Mouse (Mus musculus) neural tube, embryonic 15.5 days (tissue): ENCODE data around the gene Sinhcaf. TPM values are rescaled to one million over a fixed set of nuclear protein-coding genes. Genes with fewer than 3 reads are reported as not detected.
A peak's percentile ranks its signal among the peaks of the same experiment; 100 is the strongest.
"Not testable (repeated sequence)": the region's sequence is repeated elsewhere in the genome, so short reads cannot be mapped to it uniquely, and the experiment has no call there.

Experiments
- ATAC-seq: fragments of 200-750 bp; cut with Nextera tagmentation; 2 replicates; pipeline ENCODE4 v1.8.0; 2017; ENCODE audit warnings: mild to moderate bottlenecking, moderate TSS enrichment, moderate library complexity; ENCODE audit not compliant: low FRiP score
- H3K27ac ChIP-seq: fragments of 300-500 bp; sonication (generic); replicated peaks from 2 replicates; pipeline ENCODE4 v1.5.1; 2015; ENCODE audit warnings: mild to moderate bottlenecking, inconsistent platforms
- H3K27me3 ChIP-seq: fragments of 300-500 bp; sonication (generic); replicated peaks from 2 replicates; pipeline ENCODE4 v1.6.1; 2015; ENCODE audit warnings: inconsistent platforms
- H3K36me3 ChIP-seq: fragments of 300-500 bp; sonication (generic); 2 replicates; pipeline ENCODE4 v1.6.1; 2015; ENCODE audit warnings: inconsistent platforms
- H3K4me1 ChIP-seq: fragments of 300-500 bp; sonication (generic); 2 replicates; pipeline ENCODE4 v1.6.1; 2015; ENCODE audit warnings: inconsistent platforms
- H3K4me2 ChIP-seq: fragments of 300-500 bp; sonication (generic); 2 replicates; pipeline ENCODE4 v1.6.1; 2015; ENCODE audit warnings: inconsistent platforms, mild to moderate bottlenecking, moderate library complexity
- H3K4me3 ChIP-seq: fragments of 300-500 bp; sonication (generic); replicated peaks from 2 replicates; pipeline ENCODE4 v1.5.1; 2015; ENCODE audit warnings: mild to moderate bottlenecking, inconsistent platforms
- H3K9ac ChIP-seq: fragments of 300-500 bp; sonication (generic); replicated peaks from 2 replicates; pipeline ENCODE4 v1.6.1; 2015; ENCODE audit warnings: mild to moderate bottlenecking, inconsistent platforms
- H3K9me3 ChIP-seq: fragments of 300-500 bp; sonication (generic); replicated peaks from 2 replicates; pipeline ENCODE4 v1.6.1; 2016; ENCODE audit warnings: inconsistent platforms
- WGBS: fragments of 180-500 bp; shearing (Covaris S2); methylation state at CpG from one replicate; pipeline ENCODE4 v1.1.7; 2015; ENCODE audit warnings: mixed read lengths; 5-methylcytosine and 5-hydroxymethylcytosine counted together
- polyA plus RNA-seq: library from polyadenylated mRNA; unstranded; fragments of >200 nt; fragmentation: Nextera tagmentation; extraction: Ambion mirVana; gene quantifications from 2 replicates; pipeline ENCODE4 v1.2.1, GENCODE M21; 2015

Sinhcaf gene
- polyA plus RNA-seq = 26.7 and 43.3 TPM in 2 replicates

DNA sequence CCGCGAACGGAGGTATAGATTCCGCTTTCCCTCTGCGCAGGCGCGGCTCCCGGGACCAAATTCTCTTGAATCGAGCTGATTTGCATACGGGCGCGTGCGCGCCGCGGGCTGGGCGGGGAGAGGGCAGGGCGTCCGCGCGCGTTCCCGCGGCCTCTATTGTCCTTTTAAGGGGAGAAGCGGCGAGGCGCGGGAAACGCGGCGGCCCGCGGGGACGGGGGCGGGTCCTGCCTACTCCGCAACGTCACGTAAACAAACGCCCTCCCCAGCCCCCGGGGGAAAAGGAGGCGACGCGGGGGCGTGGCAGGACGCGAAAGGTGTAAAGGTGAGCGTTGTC is at the start of gene Sinhcaf:
Sinhcaf (minus strand) TSS at position 59 of the 334 bp plus-strand sequence.
- H3K4me1 ChIP-seq = peaks cover 9% of the 10 kb centered on the region
- WGBS = under 1% methylated on average over 47 of the region's 47 CpGs
- peak within 1 kb of the TSS; percentile 75 for H3K4me3 ChIP-seq
- peak within 1 kb of the TSS; percentile 70 for H3K27ac ChIP-seq
- H3K9me3 ChIP-seq = no peaks in the 10 kb centered on the region
- peak; percentile 89 for ATAC-seq
- H3K27me3 ChIP-seq = no peaks in the 10 kb centered on the region
- H3K36me3 ChIP-seq = no peaks in the 10 kb centered on the region
- H3K4me2 ChIP-seq = peak within 1 kb of the TSS; percentile 89
- H3K9ac ChIP-seq = peak within 1 kb of the TSS; percentile 61

DNA sequence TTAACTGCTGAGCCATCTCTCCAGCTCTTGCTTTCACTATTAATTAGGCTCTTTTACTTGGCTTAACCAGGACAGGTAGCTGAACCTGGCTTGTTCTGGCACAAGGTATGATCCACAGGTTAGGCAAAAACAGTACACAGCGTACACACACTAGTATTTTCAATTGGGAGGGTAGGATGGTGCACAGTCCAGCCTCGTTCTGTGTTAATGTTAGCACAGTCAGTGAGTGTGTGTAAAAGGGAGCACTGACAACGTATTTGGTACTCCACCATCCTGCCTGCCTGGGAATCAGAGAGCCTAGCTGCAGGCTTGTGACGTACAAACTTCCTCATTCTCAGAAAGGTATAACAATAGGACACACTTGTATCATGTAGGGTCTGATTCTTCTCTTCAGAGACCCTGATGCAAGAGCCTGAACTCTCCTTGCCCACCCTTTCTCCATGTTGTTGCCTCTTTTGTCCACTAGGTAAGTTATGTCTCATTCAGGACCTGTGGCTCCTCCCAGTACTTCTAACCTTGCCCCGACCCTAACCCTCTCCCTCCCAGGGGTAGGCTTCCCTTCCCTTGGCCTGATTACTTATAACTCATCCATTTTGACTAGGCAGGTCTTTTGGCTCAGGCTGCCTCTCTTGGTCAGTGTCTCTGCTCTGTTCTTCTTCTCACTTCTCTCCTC is 48.2 kb upstream of the Sinhcaf start:
- peaks cover 50% of the 10 kb centered on the region for H3K36me3 ChIP-seq
- ATAC-seq = no peak
- 0 out of 2 replicates have a peak, but pooled peaks cover 2% of the 10 kb centered on the region for H3K4me1 ChIP-seq
- H3K27ac ChIP-seq = no peak overlapping the region
- no peak overlapping the region for H3K4me3 ChIP-seq
- no peak overlapping the region for H3K9ac ChIP-seq
- H3K9me3 ChIP-seq = no peaks in the 10 kb centered on the region
- whole genome bisulfite sequencing = 48% methylated on average over 5 of the region's 5 CpGs
- no peaks in the 10 kb centered on the region for H3K27me3 ChIP-seq
- H3K4me2 ChIP-seq = no peak overlapping the region

DNA sequence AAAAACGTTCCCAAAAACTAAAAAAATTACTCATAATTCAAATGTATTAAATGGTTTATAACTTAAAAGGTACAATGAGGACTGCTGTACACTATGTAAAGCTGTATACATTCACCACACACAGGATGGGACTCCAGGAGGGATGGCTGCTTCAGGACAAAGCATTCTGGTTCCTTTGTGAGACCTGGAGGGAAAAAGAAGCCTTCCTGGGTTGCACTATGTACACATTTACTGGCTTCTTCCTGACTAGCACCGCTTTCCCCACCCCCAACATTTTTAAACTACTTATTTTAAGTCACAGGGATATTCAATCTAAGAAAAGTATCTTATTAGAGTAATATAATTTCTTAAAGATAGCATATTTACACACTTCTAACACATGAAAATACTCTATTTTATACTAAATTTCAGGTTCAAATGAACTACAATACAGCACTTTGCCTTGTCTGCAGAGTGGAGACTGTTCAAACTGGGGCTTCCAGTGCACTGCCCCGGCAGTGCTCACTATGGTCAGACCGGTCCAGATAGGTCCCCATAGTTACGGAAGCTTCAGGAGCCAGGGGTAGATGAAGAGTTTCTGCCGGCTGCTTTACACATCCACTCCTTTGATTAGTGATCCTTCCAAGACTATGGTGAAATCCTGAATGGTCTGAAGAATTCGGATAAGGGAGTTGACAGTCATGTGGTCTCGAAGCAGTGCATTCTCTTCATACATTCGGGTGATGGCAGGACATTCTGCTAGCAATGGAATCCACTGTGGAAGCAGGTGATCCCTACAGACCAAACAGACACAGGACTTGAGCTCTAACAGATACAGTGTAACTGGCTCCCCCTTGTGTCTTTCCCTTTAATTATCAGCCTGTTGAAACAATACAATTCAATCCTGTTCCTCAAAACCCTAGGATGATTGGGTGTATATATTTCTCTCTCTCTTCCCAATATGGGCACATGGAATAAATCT is 47.1 kb upstream of the Sinhcaf start:
- H3K4me1 ChIP-seq = 0 out of 2 replicates have a peak, but pooled peaks cover 2% of the 10 kb centered on the region
- H3K36me3 ChIP-seq = peaks cover 47% of the 10 kb centered on the region
- no peak overlapping the region for H3K4me2 ChIP-seq
- H3K27ac ChIP-seq = no peak overlapping the region
- ATAC-seq = no peak
- H3K9me3 ChIP-seq = no peaks in the 10 kb centered on the region
- WGBS = 17% methylated on average over 9 of the region's 9 CpGs
- no peak overlapping the region for H3K4me3 ChIP-seq
- H3K9ac ChIP-seq = no peak overlapping the region
- H3K27me3 ChIP-seq = no peaks in the 10 kb centered on the region

DNA sequence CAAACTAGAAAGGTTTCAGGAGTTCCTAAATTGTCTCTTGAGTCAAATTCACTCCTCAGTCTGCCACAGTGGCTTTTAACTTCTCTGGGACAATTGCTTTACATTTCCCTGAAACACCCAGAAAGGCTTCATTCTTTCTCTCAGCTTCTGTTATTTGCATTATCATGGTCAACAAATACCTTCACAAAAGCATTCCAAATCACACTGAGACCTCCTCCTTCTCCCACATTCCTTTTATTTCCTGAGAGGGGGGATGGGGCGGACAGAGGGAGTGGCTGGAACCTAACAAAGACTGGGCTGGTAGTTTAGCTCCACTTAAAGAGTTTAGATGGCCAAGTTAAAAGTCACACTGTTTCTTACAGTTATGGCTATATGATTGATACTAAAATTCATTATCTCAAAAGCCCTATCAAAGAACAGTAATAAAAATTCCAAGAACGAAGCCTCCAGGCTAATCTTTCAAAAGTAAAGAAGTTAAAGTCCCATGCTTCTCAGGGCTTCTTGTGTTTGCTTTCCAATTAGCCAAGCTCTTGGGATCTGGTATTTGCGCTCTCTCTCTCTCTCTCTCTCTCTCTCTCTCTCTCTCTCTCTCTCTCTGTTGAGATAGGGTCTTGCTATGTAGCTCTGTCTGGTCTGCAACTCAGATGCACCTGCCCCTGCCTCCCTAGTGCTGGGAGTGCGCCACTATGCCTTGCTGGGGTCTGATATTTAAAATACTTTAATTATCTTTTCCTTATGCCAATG is 46.3 kb upstream of the Sinhcaf start:
- Histone ChIP-seq H3K4me1 (0 out of 2 replicates have a peak, but pooled peaks cover 2% of the 10 kb centered on the region), H3K9ac (no peak overlapping the region), H3K36me3 (peaks cover 40% of the 10 kb centered on the region), H3K27me3 (no peaks in the 10 kb centered on the region), H3K4me3 (no peak overlapping the region), H3K27ac (no peak overlapping the region), H3K4me2 (no peak overlapping the region), H3K9me3 (no peaks in the 10 kb centered on the region)
- no peak for ATAC-seq
- 30% methylated on average over 4 of the region's 4 CpGs for WGBS

DNA sequence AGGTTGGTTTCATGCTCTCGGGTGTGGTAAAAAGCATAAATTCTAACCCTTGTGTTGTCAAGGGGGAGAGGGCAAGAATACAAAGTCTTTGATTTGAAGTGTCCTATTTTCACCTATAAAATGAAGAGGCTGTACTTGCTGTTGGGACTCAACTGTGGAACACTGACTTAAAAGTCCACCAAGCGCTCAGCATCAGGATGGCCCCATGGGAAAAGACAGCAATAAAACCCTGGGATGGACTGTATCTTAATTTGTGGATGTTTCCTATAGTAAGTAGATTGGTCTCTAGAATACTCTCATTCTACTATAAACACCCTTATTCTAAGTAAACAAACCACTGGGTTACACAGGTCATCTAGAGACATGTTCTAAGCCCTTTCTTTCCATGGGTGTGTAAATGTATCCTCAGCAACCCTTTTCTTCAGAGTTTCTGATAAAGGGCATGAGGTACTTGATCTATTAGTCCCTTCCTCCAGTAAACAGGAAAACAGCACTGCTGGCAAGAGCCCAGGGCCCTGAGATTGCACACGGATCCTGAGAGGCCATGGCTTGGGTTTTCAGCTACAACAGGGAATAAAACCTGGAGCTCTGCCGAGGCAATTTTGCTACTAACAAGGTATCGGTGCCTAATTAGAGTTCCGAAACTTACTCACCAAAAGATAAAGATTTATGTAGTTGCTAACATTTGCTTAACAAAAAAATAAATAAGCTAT is 45.5 kb upstream of the Sinhcaf start:
- H3K9ac ChIP-seq = no peak overlapping the region
- 27% methylated on average over 6 of the region's 6 CpGs for WGBS
- no peak overlapping the region for H3K4me3 ChIP-seq
- ATAC-seq = no peak
- 0 out of 2 replicates have a peak, but pooled peaks cover 2% of the 10 kb centered on the region for H3K4me1 ChIP-seq
- no peaks in the 10 kb centered on the region for H3K27me3 ChIP-seq
- no peak overlapping the region for H3K27ac ChIP-seq
- H3K9me3 ChIP-seq = no peaks in the 10 kb centered on the region
- H3K4me2 ChIP-seq = no peak overlapping the region
- peaks cover 32% of the 10 kb centered on the region for H3K36me3 ChIP-seq

DNA sequence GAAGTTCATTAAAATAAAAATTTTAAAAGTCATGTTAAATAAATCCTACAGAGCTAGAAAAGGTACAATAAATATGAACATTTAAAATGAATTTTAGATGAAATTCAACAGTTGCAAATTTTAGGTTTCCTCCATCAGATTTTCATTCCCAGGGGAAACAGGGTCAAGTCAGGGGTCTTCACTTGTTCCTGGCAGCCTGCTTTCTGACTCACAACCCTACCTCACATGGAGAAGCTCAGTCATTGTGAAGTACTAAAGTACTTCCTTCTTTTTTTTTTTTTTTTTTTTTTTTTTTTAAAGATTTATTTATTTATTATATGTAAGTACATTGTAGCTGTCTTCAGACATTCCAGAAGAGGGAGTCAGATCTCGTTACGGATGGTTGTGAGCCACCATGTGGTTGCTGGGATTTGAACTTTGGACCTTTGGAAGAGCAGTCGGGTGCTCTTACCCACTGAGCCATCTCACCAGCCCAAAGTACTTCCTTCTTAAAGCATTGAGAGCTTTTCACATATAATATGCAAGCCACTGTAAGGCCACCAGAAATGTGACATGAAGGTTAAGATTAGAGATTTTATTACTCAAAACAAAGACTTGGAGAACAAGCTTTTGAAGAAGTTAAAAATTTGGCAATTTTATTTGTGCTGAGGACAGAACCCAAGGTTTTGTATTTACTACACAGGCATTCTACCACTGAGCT is 43.7 kb upstream of the Sinhcaf start:
- H3K4me1 ChIP-seq, H3K4me3 ChIP-seq, H3K9me3 ChIP-seq, ATAC-seq, H3K9ac ChIP-seq, H3K27me3 ChIP-seq, H3K4me2 ChIP-seq, H3K27ac ChIP-seq: not testable (repeated sequence)
- WGBS = 94% methylated on average over 1 of the region's 3 CpGs
- H3K36me3 ChIP-seq = peaks cover 21% of the 10 kb centered on the region

DNA sequence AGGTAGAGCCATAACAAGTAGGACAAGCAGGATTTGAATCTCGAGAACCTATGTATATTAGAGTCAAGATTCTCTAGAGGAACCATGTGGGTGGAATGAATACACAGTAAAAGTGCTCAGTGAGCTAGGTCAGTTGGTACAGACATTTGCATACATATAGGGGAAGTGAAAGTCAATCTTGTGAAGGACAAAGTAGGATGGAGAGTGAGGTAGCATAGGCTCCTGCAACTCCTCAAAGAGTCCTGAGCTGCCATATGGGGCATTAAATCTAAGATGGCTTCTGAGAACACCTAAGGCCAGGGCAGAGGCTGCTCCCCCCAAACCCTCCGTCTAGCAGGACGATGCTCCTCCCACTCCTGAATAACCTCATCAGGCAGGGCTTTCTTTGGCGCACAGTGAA is 39.7 kb upstream of the Sinhcaf start:
- H3K9ac ChIP-seq = no peak overlapping the region
- no peak overlapping the region for H3K4me3 ChIP-seq
- H3K4me1 ChIP-seq = no peaks in the 10 kb centered on the region
- no peaks in the 10 kb centered on the region for H3K9me3 ChIP-seq
- no peak for ATAC-seq
- H3K27me3 ChIP-seq = no peaks in the 10 kb centered on the region
- no peaks in the 10 kb centered on the region for H3K36me3 ChIP-seq
- 92% methylated on average over 4 of the region's 4 CpGs for WGBS
- H3K27ac ChIP-seq = no peak overlapping the region
- no peak overlapping the region for H3K4me2 ChIP-seq

DNA sequence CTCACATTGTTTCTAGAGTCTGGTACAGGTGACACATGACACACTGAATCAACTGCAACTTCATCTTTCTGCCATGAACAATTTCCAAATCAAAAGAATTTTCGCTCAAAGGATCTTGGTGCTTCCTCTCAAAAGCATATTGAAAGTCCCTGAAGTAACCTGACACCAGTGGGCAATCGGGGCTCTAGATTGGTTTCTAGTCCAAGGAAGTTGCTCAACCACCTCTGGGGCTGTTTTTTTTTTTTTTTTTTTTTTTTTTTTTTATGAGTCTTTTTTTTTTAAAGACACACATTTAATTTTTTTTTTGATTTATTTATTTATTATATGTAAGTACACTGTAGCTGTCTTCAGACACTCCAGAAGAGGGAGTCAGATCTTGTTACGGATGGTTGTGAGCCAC is 34.2 kb upstream of the Sinhcaf start:
- 89% methylated on average over 3 of the region's 3 CpGs for WGBS

DNA sequence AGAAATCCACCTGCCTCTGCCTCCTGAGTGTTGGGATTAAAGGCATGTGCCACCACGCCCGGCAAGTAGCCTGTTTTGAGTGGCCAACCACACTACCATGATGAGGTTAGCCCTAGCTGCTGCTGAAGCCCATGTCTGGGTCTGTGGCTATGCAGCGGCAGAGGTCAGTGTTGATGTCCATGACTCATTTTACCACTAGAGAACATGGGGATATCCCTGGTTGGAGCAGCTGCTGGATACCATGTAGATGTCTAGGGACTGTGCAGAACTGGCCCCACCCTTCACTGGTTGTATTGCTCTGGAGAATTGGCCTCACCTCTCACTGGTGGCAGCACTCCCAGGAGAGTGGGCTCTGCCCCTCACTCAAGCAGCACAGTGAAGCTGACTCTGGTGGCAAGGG is 28.8 kb upstream of the Sinhcaf start:
- H3K27ac ChIP-seq = no peak overlapping the region
- no peak overlapping the region for H3K9ac ChIP-seq
- H3K36me3 ChIP-seq = no peaks in the 10 kb centered on the region
- no peak overlapping the region for H3K4me3 ChIP-seq
- 96% methylated on average over 3 of the region's 3 CpGs for WGBS
- H3K4me2 ChIP-seq = no peak overlapping the region
- no peaks in the 10 kb centered on the region for H3K4me1 ChIP-seq
- H3K27me3 ChIP-seq = no peaks in the 10 kb centered on the region
- no peaks in the 10 kb centered on the region for H3K9me3 ChIP-seq
- ATAC-seq = no peak

More for the DNA sequence above, 34.2 kb upstream of the Sinhcaf start:
- H3K4me1 ChIP-seq = no peaks in the 10 kb centered on the region
- no peak for ATAC-seq
- no peaks in the 10 kb centered on the region for H3K9me3 ChIP-seq
- H3K27me3 ChIP-seq = no peaks in the 10 kb centered on the region
- H3K4me2 ChIP-seq = no peak overlapping the region
- no peak overlapping the region for H3K4me3 ChIP-seq
- H3K27ac ChIP-seq = no peak overlapping the region
- no peak overlapping the region for H3K9ac ChIP-seq
- no peaks in the 10 kb centered on the region for H3K36me3 ChIP-seq

DNA sequence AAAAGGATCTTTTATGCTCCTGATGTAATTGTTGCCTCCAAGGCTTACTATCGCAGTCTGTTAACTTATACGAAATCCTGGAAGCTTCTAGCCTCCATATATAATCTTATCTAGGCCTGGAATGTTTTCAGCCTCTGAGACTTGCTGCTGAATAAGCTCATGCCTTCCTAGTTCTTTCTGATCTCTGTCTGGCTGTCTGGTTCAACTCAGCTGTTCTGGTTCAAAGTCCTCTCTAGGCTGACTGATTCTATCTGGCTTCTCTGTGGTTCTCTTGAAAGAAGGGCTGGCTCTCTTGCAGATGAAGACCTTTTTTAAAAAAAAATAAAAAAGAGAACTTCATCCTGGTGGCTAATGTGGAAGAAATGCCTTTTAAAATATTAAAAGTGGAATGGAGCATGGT is 26.6 kb upstream of the Sinhcaf start:
- no peak overlapping the region for H3K9ac ChIP-seq
- no peak overlapping the region for H3K4me2 ChIP-seq
- no peak overlapping the region for H3K27ac ChIP-seq
- no peak overlapping the region for H3K4me3 ChIP-seq
- no peaks in the 10 kb centered on the region for H3K4me1 ChIP-seq
- H3K9me3 ChIP-seq = no peaks in the 10 kb centered on the region
- H3K27me3 ChIP-seq = no peaks in the 10 kb centered on the region
- 81% methylated on average over 2 of the region's 2 CpGs for WGBS
- no peaks in the 10 kb centered on the region for H3K36me3 ChIP-seq
- no peak for ATAC-seq
